Mouse (Mus musculus): Measurements from ENCODE around the gene Iqub.

Iqub gene

GRCm38 (mm10) chr6:24514552-24515284 is at the start of gene Iqub:
Gene Iqub, minus strand, starts transcription at chr6:24515067.
- peak; percentile 53 to 73 for DNase-seq (ENCODE audit: low spot score in 2 of 2)

GRCm38 (mm10) chr6:24564081-24564480 is 49.2 kb upstream of the Iqub start:
- DNase-seq (ENCODE audit: low spot score in 2 of 2) = no peak

GRCm38 (mm10) chr6:24555488-24555887 is 40.6 kb upstream of the Iqub start:
- no peak for DNase-seq (ENCODE audit: low spot score in 2 of 2)

- DNase-seq (ENCODE audit: low spot score in 2 of 2) = no peak
Observed at GRCm38 (mm10) chr6:24554427-24555086, 39.7 kb upstream of the Iqub start.

GRCm38 (mm10) chr6:24552046-24552445 is 37.2 kb upstream of the Iqub start:
- no peak for DNase-seq (ENCODE audit: low spot score in 2 of 2)

- no peak for DNase-seq (ENCODE audit: low spot score in 2 of 2)
Observed at GRCm38 (mm10) chr6:24549801-24550200, 34.9 kb upstream of the Iqub start.

GRCm38 (mm10) chr6:24546716-24547420 is 32.0 kb upstream of the Iqub start:
- no peak for DNase-seq (ENCODE audit: low spot score in 2 of 2)

GRCm38 (mm10) chr6:24543119-24543591 is 28.3 kb upstream of the Iqub start:
- no peak for DNase-seq (ENCODE audit: low spot score in 2 of 2)

- DNase-seq (ENCODE audit: low spot score in 2 of 2) = no peak
Observed at GRCm38 (mm10) chr6:24542393-24542792, 27.5 kb upstream of the Iqub start.

- no peak for DNase-seq (ENCODE audit: low spot score in 2 of 2)
Observed at GRCm38 (mm10) chr6:24540106-24540505, 25.2 kb upstream of the Iqub start.

GRCm38 (mm10) chr6:24538435-24538834 is 23.6 kb upstream of the Iqub start:
- DNase-seq (ENCODE audit: low spot score in 2 of 2) = no peak

- DNase-seq (ENCODE audit: low spot score in 2 of 2) = no peak
Observed at GRCm38 (mm10) chr6:24532804-24533203, 17.9 kb upstream of the Iqub start.

- no peak for DNase-seq (ENCODE audit: low spot score in 2 of 2)
Observed at GRCm38 (mm10) chr6:24530711-24531420, 16.0 kb upstream of the Iqub start.

- no peak for DNase-seq (ENCODE audit: low spot score in 2 of 2)
Observed at GRCm38 (mm10) chr6:24530166-24530565, 15.3 kb upstream of the Iqub start.

GRCm38 (mm10) chr6:24528064-24528243 is 13.1 kb upstream of the Iqub start, which contains the start of gene Asb15:
Gene Asb15, plus strand, starts transcription at chr6:24528144.
- no peak for DNase-seq (ENCODE audit: low spot score in 2 of 2)

GRCm38 (mm10) chr6:24527155-24528063 is 12.5 kb upstream of the Iqub start, which contains the start of gene Ndufa5:
Gene Ndufa5, minus strand, starts transcription at chr6:24528013.
- peak; percentile 74 to 82 for DNase-seq (ENCODE audit: low spot score in 2 of 2)

GRCm38 (mm10) chr6:24525705-24526104 is 10.8 kb upstream of the Iqub start:
- no peak for DNase-seq (ENCODE audit: low spot score in 2 of 2)

- DNase-seq (ENCODE audit: low spot score in 2 of 2) = no peak
Observed at GRCm38 (mm10) chr6:24516197-24516596, 1.3 kb upstream of the Iqub start.

- no peak for DNase-seq (ENCODE audit: low spot score in 2 of 2)
Observed at GRCm38 (mm10) chr6:24504141-24504540, 10.7 kb downstream of the Iqub start.

- DNase-seq (ENCODE audit: low spot score in 2 of 2) = no peak
Observed at GRCm38 (mm10) chr6:24490341-24490740, 24.5 kb downstream of the Iqub start.

- no peak for DNase-seq (ENCODE audit: low spot score in 2 of 2)
Observed at GRCm38 (mm10) chr6:24486530-24486929, 28.3 kb downstream of the Iqub start.

All from frontal cortex, postnatal 25 days (tissue).